Comparison of ENCODE assay signal across 8 mouse cellular contexts in genomic region chr6:15720818-15721715, GRCm38 (mm10). TPM values are rescaled to one million over a fixed set of nuclear protein-coding genes. Genes with fewer than 3 reads are reported as not detected.
DNase-seq lines count a peak whose midpoint lies in the region; ATAC-seq lines count a peak whose summit lies in the region.

No protein-coding gene starts in this region.

- peak; percentile 10 for DNase-seq in layer of hippocampus, adult 11-12 months (ENCODE audit: low spot score)
- no peak for DNase-seq in layer of hippocampus, adult 9-11 months
- DNase-seq in heart, adult 11 months, result peak; percentile 99
- peak; percentile 23 to 30 for DNase-seq in thymus, adult 18-20 months

- WGBS in intestine, embryonic 16.5 days, result 1% methylated on average over 57 of the region's 60 CpGs
- WGBS in liver, embryonic 16.5 days (ENCODE audit: insufficient replicate concordance), result under 1% methylated on average over 55 of the region's 60 CpGs
- 1% methylated on average over 59 of the region's 60 CpGs for WGBS in neural tube, embryonic 12.5 days

- H3K9me3 ChIP-seq in intestine, embryonic 16.5 days (ENCODE audit: control insufficient read depth, low read length), result no peaks in the 10 kb centered on the region
- no peaks in the 10 kb centered on the region for H3K9me3 ChIP-seq in liver, embryonic 16.5 days (replicated peaks; ENCODE audit: control insufficient read depth, low read length)
- no peaks in the 10 kb centered on the region for H3K9me3 ChIP-seq in neural tube, embryonic 12.5 days

- H3K36me3 ChIP-seq in intestine, embryonic 16.5 days (ENCODE audit: control insufficient read depth, insufficient read depth, low read length), result no peaks in the 10 kb centered on the region
- H3K36me3 ChIP-seq in liver, embryonic 16.5 days (ENCODE audit: control insufficient read depth, insufficient read depth), result no peaks in the 10 kb centered on the region
- H3K36me3 ChIP-seq in neural tube, embryonic 12.5 days, result no peaks in the 10 kb centered on the region

- H3K4me1 ChIP-seq in intestine, embryonic 16.5 days (ENCODE audit: control insufficient read depth, insufficient read depth, low read length), result no peaks in the 10 kb centered on the region
- H3K4me1 ChIP-seq in liver, embryonic 16.5 days (ENCODE audit: control insufficient read depth, low read depth, low read length), result no peaks in the 10 kb centered on the region
- H3K4me1 ChIP-seq in neural tube, embryonic 12.5 days, result peaks cover 6% of the 10 kb centered on the region; the same call in 1 of the 2 replicates

- no peaks in the 10 kb centered on the region for H3K27me3 ChIP-seq in intestine, embryonic 16.5 days (replicated peaks; ENCODE audit: control insufficient read depth, insufficient read depth, low read length)
- peaks cover 4% of the 10 kb centered on the region; the same call in 1 of the 2 replicates for H3K27me3 ChIP-seq in liver, embryonic 16.5 days (ENCODE audit: control insufficient read depth, insufficient read depth, low read depth, low read length)
- peaks cover 3% of the 10 kb centered on the region; the same call in 1 of the 2 replicates for H3K27me3 ChIP-seq in neural tube, embryonic 12.5 days (replicated peaks)

- H3K27ac ChIP-seq in intestine, embryonic 16.5 days (ENCODE audit: low read length), result peak overlapping the region; percentile 84
- H3K27ac ChIP-seq in liver, embryonic 16.5 days (ENCODE audit: low read length), result peak overlapping the region; percentile 43; the same call in 1 of the 2 replicates
- H3K27ac ChIP-seq in neural tube, embryonic 12.5 days, result no peak overlapping the region

- peak overlapping the region; percentile 84 for H3K4me2 ChIP-seq in intestine, embryonic 16.5 days (ENCODE audit: low read depth, low read length)
- peak overlapping the region; percentile 49 for H3K4me2 ChIP-seq in liver, embryonic 16.5 days (ENCODE audit: low read depth, low read length)
- peak overlapping the region; percentile 94 for H3K4me2 ChIP-seq in neural tube, embryonic 12.5 days (replicated peaks)

- H3K4me3 ChIP-seq in intestine, embryonic 16.5 days (ENCODE audit: low read length), result peak overlapping the region; percentile 82
- H3K4me3 ChIP-seq in liver, embryonic 16.5 days (ENCODE audit: low read depth, low read length), result peak overlapping the region; percentile 66
- peak overlapping the region; percentile 58 for H3K4me3 ChIP-seq in neural tube, embryonic 12.5 days

- H3K9ac ChIP-seq in intestine, embryonic 16.5 days (ENCODE audit: low read depth, low read length), result peak overlapping the region; percentile 93
- H3K9ac ChIP-seq in liver, embryonic 16.5 days (ENCODE audit: low read depth, low read length), result peak overlapping the region; percentile 53
- peak overlapping the region; percentile 72 for H3K9ac ChIP-seq in neural tube, embryonic 12.5 days

- peak; percentile 70 for ATAC-seq in common myeloid progenitor, adult 5-6 weeks (replicated peaks; ENCODE audit: low read depth, poor library complexity, severe bottlenecking)
- peak; percentile 84 for ATAC-seq in intestine, embryonic 16.5 days
- peak; percentile 72 for ATAC-seq in liver, embryonic 16.5 days (ENCODE audit: low read depth)
- peak; percentile 80 for ATAC-seq in neural tube, embryonic 12.5 days (ENCODE audit: low FRiP score, low read depth)

RNA-seq across cellular contexts. Expression of gene Mdfic, which starts 0.6 kb away (rescaled TPM):
- total RNA-seq in common myeloid progenitor, adult 5-6 weeks (2017), result 15.6 and 18.0 TPM in 2 replicates
- polyA plus RNA-seq in intestine, embryonic 16.5 days (2015; fragmentation: Nextera tagmentation; extraction: Ambion mirVana), result 3.0 and 3.4 TPM in 2 replicates
- 0.89 and 1.1 TPM in 2 replicates for polyA plus RNA-seq in liver, embryonic 16.5 days (2015; fragmentation: Nextera tagmentation; extraction: Ambion mirVana)
- polyA plus RNA-seq in neural tube, embryonic 12.5 days (2016; fragmentation: Nextera tagmentation; extraction: Ambion mirVana), result 2.0 and 2.8 TPM in 2 replicates
